Mouse (Mus musculus) forebrain, embryonic 14.5 days (tissue): Measurements from ENCODE around the gene Sh3rf3. TPM values are rescaled to one million over a fixed set of nuclear protein-coding genes. Genes with fewer than 3 reads are reported as not detected.
A peak's percentile ranks its signal among the peaks of the same experiment; 100 is the strongest.

Experiments used
- ATAC-seq: fragments of 200-750 bp; cut with Nextera tagmentation; 2 replicates; pipeline ENCODE4 v1.8.0; 2017; ENCODE audit warnings: mild to moderate bottlenecking, moderate library complexity
- DNase-seq: peaks from one replicate; pipeline ENCODE4 v3.0.0-alpha.2; 2015; ENCODE audit warnings: low spot score
- H3K27ac ChIP-seq: fragments of 300-500 bp; sonication (generic); 2 replicates; pipeline ENCODE4 v1.5.1; 2014; ENCODE audit warnings: low read depth, mild to moderate bottlenecking, control low read depth, low read length, moderate library complexity
- H3K27me3 ChIP-seq: fragments of 300-500 bp; sonication (generic); replicated peaks from 2 replicates; pipeline ENCODE4 v1.6.1; 2014; ENCODE audit warnings: low read length, control low read depth, mixed read lengths; ENCODE audit not compliant: control insufficient read depth, insufficient read depth
- H3K36me3 ChIP-seq: fragments of 300-500 bp; sonication (generic); 2 replicates; pipeline ENCODE4 v1.6.1; 2014; ENCODE audit warnings: low read length, control low read depth; ENCODE audit not compliant: control insufficient read depth, insufficient read depth
- H3K4me1 ChIP-seq: fragments of 300-500 bp; sonication (generic); 2 replicates; pipeline ENCODE4 v1.6.1; 2014; ENCODE audit warnings: antibody characterized with exemption, low read length, control low read depth; ENCODE audit not compliant: control insufficient read depth, insufficient read depth
- H3K4me2 ChIP-seq: fragments of 300-500 bp; sonication (generic); 2 replicates; pipeline ENCODE4 v1.6.1; 2014; ENCODE audit warnings: mild to moderate bottlenecking, control low read depth, low read length
- H3K4me3 ChIP-seq: fragments of 300-500 bp; sonication (generic); 2 replicates; pipeline ENCODE4 v1.5.1; 2014; ENCODE audit warnings: low read depth, low read length, control low read depth
- H3K9ac ChIP-seq: fragments of 300-500 bp; sonication (generic); 2 replicates; pipeline ENCODE4 v1.6.1; 2014; ENCODE audit warnings: mild to moderate bottlenecking, low read length, control low read depth, moderate library complexity
- H3K9me3 ChIP-seq: fragments of 300-500 bp; sonication (generic); replicated peaks from 2 replicates; pipeline ENCODE4 v1.6.1; 2016; ENCODE audit warnings: low read length, control low read depth, mixed read lengths; ENCODE audit not compliant: control insufficient read depth
- WGBS: fragments of 180-500 bp; shearing (Covaris S2); extraction: QIAGEN DNeasy Blood & Tissue Kit; methylation state at CpG from one replicate; pipeline ENCODE4 v1.1.7; 2014; 5-methylcytosine and 5-hydroxymethylcytosine counted together
- polyA plus RNA-seq: library from polyadenylated mRNA; unstranded; fragments of >200 nt; fragmentation: Nextera tagmentation; extraction: Ambion mirVana; gene quantifications from 2 replicates; pipeline ENCODE4 v1.2.1, GENCODE M21; 2014

Sh3rf3 gene
- polyA plus RNA-seq, 1 experiment from 2014 or later, result 5.8 TPM

DNA sequence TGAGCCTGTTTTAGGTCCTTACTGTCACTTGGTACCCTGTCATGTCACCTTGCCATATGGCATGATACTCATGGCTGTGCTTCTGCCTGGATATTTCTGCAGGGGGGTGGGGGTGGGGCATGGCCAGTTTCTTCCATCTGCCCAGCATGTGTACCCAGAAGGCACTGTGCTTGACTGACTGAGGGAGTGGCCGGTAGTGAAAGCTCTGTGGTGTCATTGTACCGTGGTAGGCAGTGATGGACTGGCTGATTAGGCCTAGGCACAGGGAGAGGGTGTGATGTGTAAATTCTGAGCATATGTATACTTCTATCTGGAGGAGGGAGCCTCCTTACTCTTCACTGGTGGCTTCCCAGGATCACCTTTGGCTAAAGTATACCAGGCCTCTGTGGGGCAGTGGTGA is 51.6 kb downstream of the Sh3rf3 start:
- DNase-seq (no peak), ATAC-seq (0 out of 2 replicates have a peak, but pooled peaks have one; percentile 18)
- Histone ChIP-seq H3K4me1 (peaks cover 3% of the 10 kb centered on the region; the same call in 1 of the 2 replicates), H3K4me2 (no peak overlapping the region), H3K9ac (no peak overlapping the region), H3K27me3 (no peaks in the 10 kb centered on the region), H3K9me3 (no peaks in the 10 kb centered on the region), H3K4me3 (no peak overlapping the region), H3K27ac (no peak overlapping the region), H3K36me3 (no peaks in the 10 kb centered on the region)
- WGBS, result 55% methylated on average over 2 of the region's 2 CpGs

DNA sequence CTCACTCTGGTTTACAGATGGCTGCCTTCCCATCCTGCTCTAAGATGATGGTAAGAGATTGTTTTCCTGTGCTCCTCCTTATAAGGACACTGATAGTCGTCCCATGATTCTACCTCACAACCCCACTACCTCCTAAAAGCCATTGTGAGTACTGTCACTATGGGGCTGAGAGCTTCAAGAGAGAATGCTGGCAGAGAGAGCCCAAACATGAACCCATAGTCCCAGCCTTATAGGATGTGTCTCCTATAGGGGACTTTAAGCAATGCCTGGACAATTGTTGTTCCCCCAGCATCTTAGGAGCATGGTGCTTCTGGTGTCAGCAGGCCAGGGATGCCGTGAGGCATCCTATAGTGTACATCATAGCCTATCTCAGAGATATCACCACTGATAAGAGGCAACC is 54.4 kb downstream of the Sh3rf3 start:
- H3K9ac ChIP-seq, result no peak overlapping the region
- DNase-seq (no peak), ATAC-seq (no peak)
- no peaks in the 10 kb centered on the region for H3K9me3 ChIP-seq
- H3K36me3 ChIP-seq, result no peaks in the 10 kb centered on the region
- WGBS, result 95% methylated on average over 2 of the region's 2 CpGs
- H3K4me2 ChIP-seq, result no peak overlapping the region
- no peak overlapping the region for H3K27ac ChIP-seq
- no peaks in the 10 kb centered on the region for H3K27me3 ChIP-seq
- H3K4me1 ChIP-seq, result peaks cover 13% of the 10 kb centered on the region
- no peak overlapping the region for H3K4me3 ChIP-seq

DNA sequence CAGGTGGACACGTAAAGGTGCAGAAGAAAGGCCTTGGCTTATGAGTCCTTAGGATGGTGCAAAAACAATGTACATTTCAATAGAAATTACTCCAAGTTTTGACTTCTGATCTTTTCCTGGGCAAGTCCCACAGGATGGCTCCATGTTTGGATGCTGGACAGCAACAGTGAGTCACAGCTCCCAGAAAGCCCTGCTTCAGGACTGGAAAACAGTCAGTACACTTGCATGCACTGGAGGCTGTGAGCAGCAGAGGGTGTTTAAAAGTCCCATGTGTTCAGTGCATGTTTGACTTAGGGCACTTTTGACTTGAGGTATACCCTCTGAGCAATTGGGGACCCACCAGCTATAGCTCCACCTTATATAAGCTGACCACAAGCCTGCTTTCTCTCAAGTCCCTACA is 56.7 kb downstream of the Sh3rf3 start:
- no peak overlapping the region for H3K4me3 ChIP-seq
- WGBS, result 90% methylated on average over 1 of the region's 1 CpGs
- DNase-seq (no peak), ATAC-seq (no peak)
- no peak overlapping the region for H3K9ac ChIP-seq
- H3K27ac ChIP-seq, result no peak overlapping the region
- no peaks in the 10 kb centered on the region for H3K27me3 ChIP-seq
- H3K4me1 ChIP-seq, result peaks cover 9% of the 10 kb centered on the region
- no peaks in the 10 kb centered on the region for H3K9me3 ChIP-seq
- H3K4me2 ChIP-seq, result no peak overlapping the region
- H3K36me3 ChIP-seq, result no peaks in the 10 kb centered on the region

DNA sequence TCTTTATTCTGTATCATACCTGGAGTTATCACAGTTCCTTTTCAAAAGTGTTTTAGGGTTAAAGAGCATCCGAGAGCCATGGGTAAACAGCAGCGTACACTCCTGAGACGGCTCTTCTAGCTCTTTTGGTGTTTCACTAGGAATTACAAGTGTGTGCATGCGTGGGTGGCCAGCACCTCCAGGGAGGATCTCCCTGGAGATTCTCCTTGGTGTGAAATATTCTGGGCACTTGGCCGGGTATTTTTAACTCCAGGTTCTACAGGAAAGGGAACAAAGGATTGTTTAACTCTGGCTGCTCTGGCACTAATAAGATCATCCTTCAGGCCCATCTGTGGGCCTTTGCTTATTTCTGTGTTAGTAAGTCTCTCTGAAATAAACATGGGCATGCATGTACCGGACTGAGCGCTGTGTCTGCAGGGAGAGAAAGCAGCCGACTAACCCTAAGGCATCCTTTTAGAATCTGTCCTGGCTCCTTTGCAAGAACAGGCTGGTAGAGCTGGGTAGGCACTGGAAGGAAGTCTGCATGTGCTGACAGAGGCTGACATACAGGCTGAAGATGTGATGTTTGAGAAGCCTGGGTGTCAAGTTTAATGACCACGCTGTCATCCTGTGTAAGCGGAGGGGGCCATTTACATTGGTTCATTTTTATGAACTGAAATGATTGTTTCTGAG is 58.1 kb downstream of the Sh3rf3 start:
- Histone ChIP-seq H3K4me3 (no peak overlapping the region), H3K27me3 (no peaks in the 10 kb centered on the region), H3K9me3 (no peaks in the 10 kb centered on the region), H3K27ac (peak overlapping the region; percentile 76; the same call in 1 of the 2 replicates), H3K4me1 (peaks cover 9% of the 10 kb centered on the region), H3K36me3 (no peaks in the 10 kb centered on the region), H3K4me2 (no peak overlapping the region), H3K9ac (peak overlapping the region; percentile 37; the same call in 1 of the 2 replicates)
- ATAC-seq (peak; percentile 60; the same call in 1 of the 2 replicates), DNase-seq (peak; percentile 46)
- WGBS, result 60% methylated on average over 10 of the region's 10 CpGs

DNA sequence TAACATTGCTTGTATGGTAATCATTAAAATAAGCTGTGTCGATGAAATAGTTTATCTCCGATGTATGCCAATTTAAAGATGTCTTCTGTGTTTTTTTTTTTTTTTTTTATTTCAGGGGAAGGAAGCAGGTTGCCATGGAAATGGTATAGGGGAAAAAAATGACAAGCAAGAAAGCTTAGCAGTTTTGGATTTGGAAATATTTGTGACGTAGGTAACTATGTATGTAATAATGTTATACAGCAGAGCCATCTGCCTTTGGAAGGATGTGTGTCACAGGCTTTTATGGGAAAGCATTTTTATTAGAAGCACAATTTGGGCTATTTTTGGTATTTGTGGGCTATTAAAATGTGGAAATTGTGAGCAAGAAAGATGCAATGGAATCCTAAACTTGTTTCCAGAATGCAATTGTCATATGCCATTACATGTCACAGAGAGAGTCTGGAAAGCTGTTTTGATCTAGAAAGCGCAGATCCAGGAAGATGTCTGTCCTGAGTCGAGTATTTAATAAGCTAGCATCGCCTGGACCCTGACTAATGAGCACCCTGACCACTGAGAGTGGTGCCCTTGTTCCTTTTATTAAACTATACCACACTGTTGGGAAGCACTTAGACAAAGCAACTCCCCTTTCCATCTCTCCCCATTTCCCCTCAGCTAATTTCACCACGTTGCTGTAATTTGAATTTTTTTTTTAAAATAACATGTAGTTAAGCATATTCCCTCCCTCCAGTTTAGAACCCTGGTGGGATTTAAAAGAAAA is 58.8 kb downstream of the Sh3rf3 start:
- peak overlapping the region; percentile 76; the same call in 1 of the 2 replicates for H3K27ac ChIP-seq
- H3K9me3 ChIP-seq, result no peaks in the 10 kb centered on the region
- DNase-seq, result peak; percentile 73
- no peak overlapping the region; the same call in 1 of the 2 replicates for H3K9ac ChIP-seq
- H3K27me3 ChIP-seq, result no peaks in the 10 kb centered on the region
- H3K4me3 ChIP-seq, result no peak overlapping the region
- no peak overlapping the region for H3K4me2 ChIP-seq
- no peaks in the 10 kb centered on the region for H3K36me3 ChIP-seq
- peak; percentile 59; the same call in 1 of the 2 replicates for ATAC-seq
- peaks cover 9% of the 10 kb centered on the region for H3K4me1 ChIP-seq
- 47% methylated on average over 7 of the region's 7 CpGs for whole genome bisulfite sequencing

DNA sequence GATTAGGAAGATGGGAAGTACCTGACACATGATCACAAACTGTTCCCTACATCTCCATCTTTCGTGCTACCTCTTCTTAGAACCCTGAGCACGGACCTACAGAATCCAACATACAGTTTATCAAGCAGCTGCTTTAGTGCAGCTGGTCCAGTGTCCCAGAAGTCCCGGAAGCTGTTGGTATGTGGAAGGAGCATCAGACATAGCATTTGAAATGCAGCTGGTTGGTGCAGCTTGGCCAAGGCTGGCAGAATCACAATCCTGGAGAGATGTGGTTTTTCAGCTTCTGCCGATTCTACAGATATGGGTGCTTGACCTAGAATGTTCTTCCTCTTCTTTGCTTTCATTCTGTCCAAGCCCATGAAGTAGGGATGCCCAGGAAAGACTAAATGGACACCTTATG is 64.7 kb downstream of the Sh3rf3 start:
- H3K4me2 ChIP-seq, result no peak overlapping the region
- ATAC-seq (no peak), DNase-seq (no peak)
- no peak overlapping the region for H3K27ac ChIP-seq
- no peaks in the 10 kb centered on the region for H3K27me3 ChIP-seq
- no peaks in the 10 kb centered on the region for H3K4me1 ChIP-seq
- H3K9me3 ChIP-seq, result no peaks in the 10 kb centered on the region
- 96% methylated on average over 4 of the region's 4 CpGs for WGBS
- no peak overlapping the region for H3K9ac ChIP-seq
- no peak overlapping the region for H3K4me3 ChIP-seq
- no peaks in the 10 kb centered on the region for H3K36me3 ChIP-seq

DNA sequence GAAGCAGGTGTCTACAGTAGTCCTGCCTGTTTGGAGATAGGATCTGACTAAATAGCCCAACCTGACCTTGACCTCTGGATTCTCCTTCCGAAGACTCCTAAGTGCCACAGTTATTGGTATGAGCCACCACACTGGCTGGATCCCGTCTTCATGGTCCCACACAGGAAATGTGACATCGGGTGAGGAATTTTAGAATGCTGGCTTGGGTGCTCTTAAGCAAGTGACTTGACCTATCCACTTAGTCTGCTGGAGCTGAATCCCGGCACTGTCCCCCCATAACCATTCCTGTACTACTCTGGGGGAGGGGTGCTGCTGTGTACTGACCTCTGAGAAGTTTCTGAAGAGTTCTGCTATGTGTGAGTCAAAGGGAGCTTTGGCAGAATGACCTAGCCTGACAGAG is 65.5 kb downstream of the Sh3rf3 start:
- no peaks in the 10 kb centered on the region for H3K4me1 ChIP-seq
- H3K4me2 ChIP-seq, result no peak overlapping the region
- no peak overlapping the region for H3K27ac ChIP-seq
- H3K9ac ChIP-seq, result no peak overlapping the region
- no peaks in the 10 kb centered on the region for H3K9me3 ChIP-seq
- DNase-seq, result no peak
- no peaks in the 10 kb centered on the region for H3K27me3 ChIP-seq
- no peak overlapping the region for H3K4me3 ChIP-seq
- no peaks in the 10 kb centered on the region for H3K36me3 ChIP-seq
- 91% methylated on average over 4 of the region's 4 CpGs for WGBS
- no peak for ATAC-seq

DNA sequence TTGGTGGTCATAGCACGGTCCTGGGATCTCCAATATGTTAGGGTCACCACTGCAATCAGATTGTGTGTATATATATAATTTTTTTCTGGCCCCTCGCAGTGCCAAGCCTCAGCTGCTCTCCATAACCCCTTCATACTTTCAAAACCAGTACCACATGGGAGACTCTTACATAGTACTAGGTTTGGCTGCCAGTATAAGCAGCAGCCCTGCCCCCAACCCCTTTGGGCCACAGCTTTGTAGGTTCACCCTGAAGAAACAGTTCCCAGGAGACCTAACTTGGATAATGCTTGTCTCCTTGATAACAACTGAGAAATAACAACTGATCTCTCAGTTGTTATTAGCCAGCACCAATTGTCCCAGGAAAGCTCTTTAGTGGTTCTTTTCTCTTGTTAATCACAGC is 69.6 kb downstream of the Sh3rf3 start:
- ATAC-seq (no peak), DNase-seq (no peak)
- Histone ChIP-seq H3K4me2 (no peak overlapping the region), H3K9ac (no peak overlapping the region), H3K4me3 (no peak overlapping the region), H3K4me1 (peaks cover 4% of the 10 kb centered on the region; the same call in 1 of the 2 replicates), H3K9me3 (no peaks in the 10 kb centered on the region), H3K27ac (no peak overlapping the region), H3K27me3 (no peaks in the 10 kb centered on the region), H3K36me3 (no peaks in the 10 kb centered on the region)
- WGBS, result 91% methylated on average over 2 of the region's 2 CpGs

DNA sequence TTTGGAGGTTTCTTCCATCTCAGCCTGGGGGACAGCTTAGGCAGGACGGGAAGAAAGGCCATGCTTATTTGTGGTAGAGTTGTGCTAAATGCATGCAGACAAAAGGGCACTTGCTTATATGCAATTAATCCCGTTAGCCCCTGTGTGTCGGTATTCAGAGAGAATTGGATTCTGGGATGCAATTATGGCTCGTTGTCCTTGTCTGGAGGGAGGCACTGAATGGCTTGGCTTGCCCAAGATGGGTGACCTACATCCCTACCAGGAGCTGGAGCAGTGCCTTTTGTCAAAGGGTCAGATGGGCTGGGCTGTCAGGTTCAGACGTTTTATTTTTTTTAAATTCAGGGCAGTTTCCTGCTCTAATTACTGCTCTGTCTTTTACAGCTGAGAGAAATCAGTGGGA is 72.2 kb downstream of the Sh3rf3 start:
- no peak for ATAC-seq
- H3K9me3 ChIP-seq, result no peaks in the 10 kb centered on the region
- no peaks in the 10 kb centered on the region for H3K27me3 ChIP-seq
- no peaks in the 10 kb centered on the region for H3K36me3 ChIP-seq
- H3K27ac ChIP-seq, result no peak overlapping the region
- no peak overlapping the region for H3K9ac ChIP-seq
- DNase-seq, result peak; percentile 39
- H3K4me3 ChIP-seq, result no peak overlapping the region
- H3K4me2 ChIP-seq, result no peak overlapping the region
- peaks cover 4% of the 10 kb centered on the region; the same call in 1 of the 2 replicates for H3K4me1 ChIP-seq
- 5% methylated on average over 5 of the region's 5 CpGs for WGBS
